Mouse (Mus musculus): ENCODE data around the gene Tmem161b. TPM values are rescaled to one million over a fixed set of nuclear protein-coding genes. Genes with fewer than 3 reads are reported as not detected.

Gene Tmem161b
- polyA plus RNA-seq, 1 experiment from 2014 or later = 13.5 TPM

DNA sequence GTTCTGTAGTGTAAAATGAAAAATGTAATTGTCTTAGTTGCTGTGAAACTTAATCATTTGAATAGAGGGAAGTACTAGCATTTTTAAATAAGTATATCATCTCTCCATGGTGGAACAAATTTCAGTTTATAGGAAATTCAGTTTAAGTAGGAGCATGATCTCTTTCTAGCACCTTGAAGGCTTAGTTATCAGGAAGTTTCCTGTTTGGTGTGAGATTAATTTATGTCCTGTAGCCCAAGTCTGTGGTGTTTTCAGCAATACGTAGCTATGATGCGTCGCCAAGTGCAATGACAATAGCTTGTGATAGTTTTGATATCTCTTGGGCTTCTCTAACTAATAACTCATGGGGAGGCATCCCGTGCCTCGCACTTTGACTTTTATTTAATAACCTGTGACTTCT is 54.1 kb downstream of the Tmem161b start:
- Histone ChIP-seq H3K4me3 (replicated peaks) (no peak overlapping the region), H3K27me3 (no peaks in the 10 kb centered on the region), H3K27ac (no peak overlapping the region), H3K4me2 (no peak overlapping the region), H3K36me3 (peaks cover 14% of the 10 kb centered on the region; the same call in 1 of the 2 replicates), H3K9ac (no peak overlapping the region), H3K4me1 (no peaks in the 10 kb centered on the region), H3K9me3 (replicated peaks) (no peaks in the 10 kb centered on the region)
- ATAC-seq (replicated peaks; ENCODE audit: low FRiP score) = no peak
- 93% methylated on average over 5 of the region's 5 CpGs for WGBS

DNA sequence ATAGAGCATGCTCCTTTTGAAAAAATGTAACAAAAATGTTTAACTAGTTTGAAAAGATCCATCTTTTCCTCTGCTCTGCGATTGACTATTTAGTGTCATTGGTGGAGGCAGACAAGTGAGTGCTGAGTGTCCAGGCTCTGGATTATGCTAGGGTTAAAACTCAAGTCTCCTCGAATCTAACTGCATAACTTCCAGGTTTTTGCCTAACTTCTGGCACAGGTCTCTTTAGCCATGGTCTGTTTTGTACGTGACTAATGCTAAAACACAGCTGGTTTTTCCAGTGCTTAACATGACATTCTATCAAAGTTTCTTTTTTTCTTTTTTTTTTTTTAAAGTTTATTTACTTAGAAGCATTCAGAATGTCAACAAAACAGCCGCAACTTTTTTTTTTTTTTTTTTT is 58.3 kb downstream of the Tmem161b start:
- no peak overlapping the region for H3K4me2 ChIP-seq
- H3K4me1 ChIP-seq = no peaks in the 10 kb centered on the region
- H3K27me3 ChIP-seq = no peaks in the 10 kb centered on the region
- no peak for ATAC-seq (replicated peaks; ENCODE audit: low FRiP score)
- H3K9me3 ChIP-seq (replicated peaks) = no peaks in the 10 kb centered on the region
- no peak overlapping the region for H3K27ac ChIP-seq
- no peak overlapping the region for H3K4me3 ChIP-seq (replicated peaks)
- H3K36me3 ChIP-seq = peaks cover 16% of the 10 kb centered on the region
- WGBS = 87% methylated on average over 4 of the region's 4 CpGs
- H3K9ac ChIP-seq = no peak overlapping the region

DNA sequence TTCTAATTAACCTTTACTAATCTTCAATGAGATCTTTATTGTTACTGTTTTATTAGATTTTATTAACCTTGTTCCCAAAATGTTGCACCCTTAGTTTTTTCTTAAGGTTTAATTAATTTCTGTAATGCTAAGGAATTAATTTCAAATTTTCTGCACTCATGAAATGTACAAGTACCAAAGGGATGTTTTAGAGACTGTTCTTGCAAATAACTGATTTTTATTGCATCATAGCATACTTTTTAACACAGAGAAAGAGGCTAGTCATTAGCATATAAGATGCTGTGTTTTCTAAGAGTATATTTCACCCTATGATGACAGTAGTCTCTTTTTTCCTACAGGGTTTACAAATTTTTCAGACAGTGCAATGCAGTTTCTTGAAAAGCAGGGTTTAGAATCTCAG is 60.9 kb downstream of the Tmem161b start:
- H3K4me1 ChIP-seq = no peaks in the 10 kb centered on the region
- no peak overlapping the region for H3K4me2 ChIP-seq
- no peaks in the 10 kb centered on the region for H3K27me3 ChIP-seq
- H3K27ac ChIP-seq = no peak overlapping the region
- ATAC-seq (replicated peaks; ENCODE audit: low FRiP score) = no peak
- H3K36me3 ChIP-seq = peaks cover 13% of the 10 kb centered on the region
- H3K4me3 ChIP-seq (replicated peaks) = no peak overlapping the region
- no peak overlapping the region for H3K9ac ChIP-seq
- no peaks in the 10 kb centered on the region for H3K9me3 ChIP-seq (replicated peaks)

DNA sequence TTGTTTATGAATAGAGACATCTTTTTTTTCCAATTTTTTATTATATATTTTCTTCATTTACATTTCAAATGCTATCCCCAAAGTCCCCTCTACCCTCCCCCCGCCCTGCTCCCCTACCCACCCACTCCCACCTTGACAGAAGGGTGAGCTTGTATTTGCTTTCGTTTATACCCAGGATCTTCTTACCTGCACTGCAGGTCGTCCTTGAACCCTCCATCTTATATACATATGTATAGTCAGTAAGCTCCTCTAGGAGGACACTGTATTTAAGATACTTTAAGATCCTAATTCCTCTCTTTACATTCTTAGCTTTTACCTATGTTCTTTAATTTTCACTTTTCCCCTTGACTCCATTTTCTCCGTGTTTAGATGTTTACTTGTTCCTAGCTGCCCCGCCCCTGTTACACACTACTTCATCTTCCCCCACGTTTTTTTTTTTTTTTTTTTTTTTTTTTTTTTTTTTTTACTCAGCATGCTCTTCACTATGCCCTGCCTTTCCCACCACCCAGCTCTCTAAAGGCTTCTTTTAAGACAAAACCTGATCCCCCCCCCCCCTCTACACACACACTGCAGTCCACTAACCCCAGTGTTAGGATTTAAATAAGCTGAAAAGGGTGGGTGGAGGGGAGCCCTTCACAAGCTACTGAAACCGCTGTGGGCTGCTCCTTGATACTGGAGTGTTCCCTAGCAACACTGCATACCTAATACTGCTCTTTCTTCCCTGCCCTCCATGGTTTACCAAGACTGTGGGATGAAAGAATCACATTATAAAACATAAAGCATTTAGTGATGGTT is 62.9 kb downstream of the Tmem161b start:
- no peaks in the 10 kb centered on the region for H3K27me3 ChIP-seq
- 49% methylated on average over 7 of the region's 7 CpGs for WGBS
- H3K4me1 ChIP-seq = no peaks in the 10 kb centered on the region
- no peak overlapping the region for H3K4me3 ChIP-seq (replicated peaks)
- H3K9ac ChIP-seq = no peak overlapping the region
- H3K36me3 ChIP-seq = peaks cover 25% of the 10 kb centered on the region
- ATAC-seq (replicated peaks; ENCODE audit: low FRiP score) = no peak
- no peak overlapping the region for H3K27ac ChIP-seq
- H3K9me3 ChIP-seq (replicated peaks) = no peaks in the 10 kb centered on the region
- no peak overlapping the region for H3K4me2 ChIP-seq

DNA sequence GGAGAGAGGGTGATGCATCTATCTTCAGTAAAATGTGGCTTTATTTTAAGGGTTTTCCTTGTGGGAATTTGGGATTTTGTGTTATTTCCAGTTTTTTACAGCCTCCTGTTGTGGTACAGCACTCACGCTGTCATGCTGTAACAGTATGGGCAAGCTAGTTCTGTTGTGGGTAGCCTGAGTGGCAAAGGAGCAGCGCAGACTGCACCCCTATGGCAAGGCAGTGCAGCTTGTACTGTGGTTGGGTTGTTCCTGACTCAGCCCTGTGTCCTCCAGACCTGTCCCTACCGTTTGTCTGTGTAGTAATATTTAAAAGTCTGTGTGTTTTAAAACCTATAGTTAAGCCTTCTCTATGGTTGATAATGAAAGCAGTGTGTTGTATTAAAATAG is 63.5 kb downstream of the Tmem161b start:
- ATAC-seq (replicated peaks; ENCODE audit: low FRiP score) = no peak
- H3K9ac ChIP-seq = no peak overlapping the region
- 85% methylated on average over 3 of the region's 3 CpGs for WGBS
- no peak overlapping the region for H3K4me3 ChIP-seq (replicated peaks)
- no peak overlapping the region for H3K27ac ChIP-seq
- no peaks in the 10 kb centered on the region for H3K9me3 ChIP-seq (replicated peaks)
- H3K27me3 ChIP-seq = no peaks in the 10 kb centered on the region
- H3K4me1 ChIP-seq = no peaks in the 10 kb centered on the region
- H3K4me2 ChIP-seq = no peak overlapping the region
- H3K36me3 ChIP-seq = peaks cover 27% of the 10 kb centered on the region

DNA sequence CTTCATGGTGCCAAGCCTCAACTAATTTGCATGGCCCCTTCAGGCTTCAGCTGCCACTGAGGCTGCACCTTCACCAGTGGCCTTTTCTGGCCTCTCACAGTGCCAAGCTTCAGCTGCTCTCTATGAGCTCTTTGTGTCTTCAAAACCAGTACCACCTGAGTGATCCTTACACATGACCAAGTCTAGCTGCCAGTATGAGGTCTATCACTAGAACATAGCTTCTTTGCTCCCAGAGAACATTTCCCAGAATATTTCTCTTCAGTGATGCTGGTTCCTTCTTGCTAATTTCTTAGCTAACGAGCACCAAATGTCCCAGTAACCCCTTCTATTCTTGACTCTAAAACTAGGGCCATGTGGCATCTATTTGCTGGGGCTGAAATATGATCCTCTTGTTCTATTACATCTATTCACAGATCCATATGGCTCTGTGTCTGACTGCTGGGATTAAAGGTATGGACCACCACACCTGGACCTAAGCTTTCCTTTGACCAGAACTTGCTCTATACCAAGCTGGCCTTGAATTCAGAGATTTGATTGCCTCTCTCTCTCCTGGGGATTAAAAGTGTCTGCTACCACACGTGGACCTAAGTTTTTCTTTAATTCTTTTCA is 77.5 kb downstream of the Tmem161b start:
- Histone ChIP-seq H3K4me2 (no peak overlapping the region), H3K4me3 (replicated peaks) (no peak overlapping the region), H3K27me3 (no peaks in the 10 kb centered on the region), H3K9ac (no peak overlapping the region), H3K4me1 (no peaks in the 10 kb centered on the region), H3K27ac (no peak overlapping the region), H3K36me3 (peaks cover 29% of the 10 kb centered on the region), H3K9me3 (replicated peaks) (no peaks in the 10 kb centered on the region)
- WGBS = 84% methylated on average over 2 of the region's 2 CpGs
- no peak for ATAC-seq (replicated peaks; ENCODE audit: low FRiP score)

DNA sequence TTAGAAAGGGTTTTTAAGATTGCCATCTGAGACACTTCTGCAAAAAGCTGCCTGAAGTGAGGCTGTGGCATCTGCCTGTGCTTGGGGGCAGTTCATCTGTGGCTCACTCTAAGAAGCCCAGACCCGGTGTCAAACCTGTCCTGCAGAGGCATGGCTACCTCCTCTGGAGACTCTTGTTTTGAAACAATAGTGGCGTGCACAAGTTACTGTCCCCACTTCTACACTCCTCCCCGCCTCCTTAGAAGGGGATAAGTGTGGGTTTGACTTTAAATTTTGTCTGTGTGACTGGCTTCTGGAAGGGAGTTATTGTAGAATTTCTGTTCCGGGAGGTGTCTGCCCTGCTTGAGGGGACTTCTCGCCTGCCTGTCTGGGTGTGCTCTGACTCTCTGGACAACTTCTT is 121.2 kb downstream of the Tmem161b start:
- Histone ChIP-seq H3K9me3 (replicated peaks) (no peaks in the 10 kb centered on the region), H3K4me2 (no peak overlapping the region), H3K36me3 (no peaks in the 10 kb centered on the region), H3K4me3 (replicated peaks) (no peak overlapping the region), H3K9ac (no peak overlapping the region), H3K4me1 (peaks cover 20% of the 10 kb centered on the region), H3K27me3 (peaks cover 67% of the 10 kb centered on the region), H3K27ac (no peak overlapping the region)
- ATAC-seq (replicated peaks; ENCODE audit: low FRiP score) = no peak
- WGBS = 11% methylated on average over 5 of the region's 5 CpGs

DNA sequence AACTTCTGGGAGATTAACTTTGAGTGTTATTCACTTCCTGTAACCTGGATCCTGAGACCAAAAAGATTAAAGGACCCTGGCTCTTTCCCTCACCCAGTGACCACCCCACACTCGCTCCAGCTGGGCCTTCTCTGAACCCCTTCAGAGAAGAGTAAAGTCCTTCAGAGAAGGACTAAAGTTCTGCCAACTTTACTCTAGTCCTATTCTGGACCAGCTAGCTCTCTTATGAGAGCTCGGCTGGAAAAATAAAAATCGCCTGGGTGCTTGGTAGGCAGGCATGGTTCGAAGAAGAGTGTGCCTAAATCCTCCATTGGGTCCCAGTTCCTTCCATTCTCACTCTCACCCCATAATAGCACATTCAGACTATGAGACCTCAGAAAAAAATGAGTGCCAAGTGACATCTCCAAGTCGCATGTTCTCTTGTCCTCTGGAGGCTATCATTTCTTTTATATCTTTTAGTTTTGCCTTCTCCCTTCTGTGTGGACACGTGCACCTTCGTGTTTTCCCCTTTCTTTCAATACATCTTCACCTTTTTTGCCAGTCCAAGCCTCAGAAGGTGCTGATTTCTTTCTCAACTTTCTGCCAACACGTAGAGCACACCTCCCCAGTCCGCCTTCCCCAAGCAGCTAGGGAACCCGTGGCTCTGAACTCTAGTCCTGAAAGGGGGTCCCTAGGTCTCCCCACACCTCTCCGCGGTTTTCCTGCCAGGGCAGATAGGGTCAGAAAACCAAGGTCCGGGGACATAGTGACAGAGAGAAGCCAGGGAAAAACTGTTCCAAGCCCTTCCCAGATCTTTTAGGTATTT is 121.8 kb downstream of the Tmem161b start:
- Histone ChIP-seq H3K4me1 (peaks cover 27% of the 10 kb centered on the region), H3K4me2 (no peak overlapping the region), H3K27me3 (peaks cover 67% of the 10 kb centered on the region), H3K9me3 (replicated peaks) (no peaks in the 10 kb centered on the region), H3K9ac (no peak overlapping the region), H3K4me3 (replicated peaks) (no peak overlapping the region), H3K36me3 (no peaks in the 10 kb centered on the region), H3K27ac (no peak overlapping the region)
- WGBS = 4% methylated on average over 13 of the region's 13 CpGs
- no peak for ATAC-seq (replicated peaks; ENCODE audit: low FRiP score)

DNA sequence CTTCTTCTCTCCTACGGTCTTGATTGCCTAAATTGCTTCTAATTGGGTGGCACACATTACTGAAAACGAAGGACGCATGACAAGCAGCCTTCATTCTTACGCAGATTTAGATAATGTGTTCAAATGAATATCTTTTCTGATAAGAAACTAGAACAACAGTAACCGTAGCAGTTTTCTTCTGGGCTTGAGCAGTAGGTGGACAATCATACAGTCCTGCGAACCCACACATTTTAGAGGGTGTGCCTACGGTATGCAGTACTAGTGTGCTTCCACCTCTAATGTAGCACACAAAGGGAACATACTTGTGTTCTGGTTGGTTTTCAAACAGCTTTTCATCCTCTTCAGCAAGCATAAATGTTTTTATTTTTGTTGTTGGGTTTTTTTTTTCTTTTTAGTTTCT is 122.6 kb downstream of the Tmem161b start:
- Histone ChIP-seq H3K36me3 (no peaks in the 10 kb centered on the region), H3K9me3 (replicated peaks) (no peaks in the 10 kb centered on the region), H3K27ac (no peak overlapping the region), H3K4me2 (no peak overlapping the region), H3K4me3 (replicated peaks) (no peak overlapping the region), H3K9ac (no peak overlapping the region), H3K4me1 (peaks cover 28% of the 10 kb centered on the region), H3K27me3 (peaks cover 71% of the 10 kb centered on the region)
- WGBS = 6% methylated on average over 7 of the region's 7 CpGs
- ATAC-seq (replicated peaks; ENCODE audit: low FRiP score) = no peak

DNA sequence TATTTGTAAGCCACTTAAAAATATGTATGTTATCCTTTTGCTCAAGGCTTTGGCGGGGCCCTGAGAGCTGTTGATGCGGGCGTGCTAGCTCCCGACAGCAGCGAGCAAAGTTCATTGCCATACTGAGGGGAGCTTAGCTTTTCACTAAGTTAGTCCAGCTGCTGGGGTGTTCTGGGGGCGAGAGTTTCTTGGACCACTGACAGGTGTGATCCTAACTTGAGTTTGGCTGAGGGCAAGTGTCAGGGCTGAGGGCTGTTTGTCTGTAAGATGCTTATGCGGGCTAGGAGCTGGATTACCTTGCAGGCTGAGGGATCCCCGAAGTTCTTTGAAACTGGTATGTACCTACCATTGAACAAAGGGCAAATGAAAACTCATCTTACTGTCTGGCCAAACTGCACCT is 123.0 kb downstream of the Tmem161b start:
- no peak for ATAC-seq (replicated peaks; ENCODE audit: low FRiP score)
- no peak overlapping the region for H3K9ac ChIP-seq
- no peak overlapping the region for H3K4me2 ChIP-seq
- no peaks in the 10 kb centered on the region for H3K9me3 ChIP-seq (replicated peaks)
- H3K4me3 ChIP-seq (replicated peaks) = no peak overlapping the region
- H3K4me1 ChIP-seq = peaks cover 28% of the 10 kb centered on the region
- WGBS = 5% methylated on average over 8 of the region's 8 CpGs
- H3K27me3 ChIP-seq = peaks cover 74% of the 10 kb centered on the region
- H3K36me3 ChIP-seq = no peaks in the 10 kb centered on the region
- H3K27ac ChIP-seq = no peak overlapping the region

Data from kidney, embryonic 15.5 days (tissue).